Mouse (Mus musculus): ENCODE results near the gene Hdac10.

Hdac10 gene

DNA sequence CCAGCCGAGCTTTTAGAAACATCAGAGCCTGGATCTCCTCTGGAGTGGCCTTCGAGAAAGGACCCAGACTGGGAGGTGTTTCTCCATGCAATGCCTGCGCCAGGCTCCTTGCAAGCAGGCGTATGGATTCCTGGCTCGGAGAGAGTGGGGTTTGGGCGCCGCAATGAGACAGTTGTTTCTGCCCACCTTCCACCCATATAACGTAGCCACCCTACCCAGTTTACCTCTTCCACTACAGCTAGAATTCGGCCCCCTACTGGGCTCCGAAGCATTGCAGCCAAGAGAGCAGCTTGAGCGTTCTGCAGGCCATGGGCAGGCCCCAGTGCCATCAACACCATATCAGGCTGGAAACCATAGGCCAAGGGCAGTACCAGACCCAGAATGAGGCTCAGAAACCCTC is 4.9 kb downstream of the Hdac10 start:
- DNase-seq (ENCODE audit: low spot score), result no peak

DNA sequence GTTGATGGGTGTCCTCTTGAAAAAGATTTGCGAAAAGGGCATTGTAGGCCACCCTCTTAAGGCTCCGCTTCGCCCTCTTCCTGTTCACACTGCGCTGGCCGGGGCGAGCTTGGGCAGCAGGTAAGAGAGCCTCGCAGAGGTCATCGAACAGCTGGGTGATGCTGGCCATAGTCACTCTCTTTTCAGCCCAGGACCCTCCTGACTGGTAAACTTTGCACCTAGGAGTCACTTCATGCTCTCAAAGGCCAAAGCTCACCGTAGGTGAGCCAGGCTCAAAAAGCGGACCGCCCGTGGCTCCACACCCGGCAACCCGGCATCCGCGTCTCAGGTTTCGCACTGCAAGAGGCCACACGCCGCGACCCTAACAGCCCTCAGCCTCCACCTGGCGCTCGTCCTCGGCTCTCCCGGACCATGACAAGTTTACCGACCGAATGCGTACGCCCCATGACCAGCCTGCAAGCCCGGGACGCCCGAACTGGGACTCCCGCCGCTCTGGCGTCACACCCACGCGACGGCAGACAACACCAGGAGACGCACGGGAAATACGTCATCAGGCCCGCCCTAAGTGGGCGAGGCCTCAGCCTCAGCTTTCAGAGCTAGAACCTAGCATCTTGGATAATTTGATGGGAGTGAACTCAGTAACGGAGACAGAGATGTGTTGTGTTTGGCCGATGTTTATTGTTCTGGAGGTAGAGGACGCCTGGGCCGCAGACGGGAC is 5.7 kb downstream of the Hdac10 start, which contains the start of gene Tubgcp6:
Gene Tubgcp6 (minus strand): TSS at position 464 of the 718 bp plus-strand sequence.
- peak; percentile 87 for DNase-seq (ENCODE audit: low spot score)

DNA sequence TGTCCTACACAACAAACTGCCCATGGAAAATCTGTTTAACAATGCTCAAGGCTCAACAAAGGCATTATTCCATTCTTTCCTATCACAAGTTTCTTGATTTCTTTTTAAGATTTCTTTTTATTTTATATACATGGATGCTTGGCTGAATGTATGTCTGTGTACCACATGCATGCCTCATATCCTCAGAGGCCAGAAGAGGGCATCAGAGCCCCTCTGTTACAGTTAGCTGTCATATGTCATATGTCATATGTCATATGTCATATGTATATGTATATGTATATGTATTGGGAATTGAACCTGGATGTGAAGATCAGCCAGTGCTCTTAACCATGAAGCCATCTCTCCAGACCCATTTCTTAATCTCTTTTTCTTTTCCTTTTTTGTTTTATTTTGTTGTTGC is 10.5 kb downstream of the Hdac10 start:
- DNase-seq (ENCODE audit: low spot score), result no peak

DNA sequence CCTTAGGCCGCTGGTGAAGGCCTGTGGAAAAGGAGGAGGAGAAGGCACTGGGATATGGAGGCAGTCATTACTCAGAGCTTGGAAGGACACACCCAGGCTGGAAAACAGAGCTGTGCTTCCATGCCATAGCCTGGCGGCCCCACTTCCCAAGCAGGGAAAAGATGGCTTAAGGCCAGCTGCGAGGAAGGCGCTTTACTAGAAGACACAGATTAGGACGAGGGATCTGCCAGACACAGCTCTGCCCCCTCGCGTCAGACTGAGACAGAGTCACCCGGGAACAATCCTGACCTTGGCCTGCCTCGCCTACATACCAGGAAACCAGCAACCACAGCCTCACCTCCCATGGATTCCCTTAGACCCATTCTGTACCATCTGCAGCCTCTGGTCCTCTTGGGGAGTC is 18.4 kb downstream of the Hdac10 start:
- DNase-seq (ENCODE audit: low spot score), result peak; percentile 62

DNA sequence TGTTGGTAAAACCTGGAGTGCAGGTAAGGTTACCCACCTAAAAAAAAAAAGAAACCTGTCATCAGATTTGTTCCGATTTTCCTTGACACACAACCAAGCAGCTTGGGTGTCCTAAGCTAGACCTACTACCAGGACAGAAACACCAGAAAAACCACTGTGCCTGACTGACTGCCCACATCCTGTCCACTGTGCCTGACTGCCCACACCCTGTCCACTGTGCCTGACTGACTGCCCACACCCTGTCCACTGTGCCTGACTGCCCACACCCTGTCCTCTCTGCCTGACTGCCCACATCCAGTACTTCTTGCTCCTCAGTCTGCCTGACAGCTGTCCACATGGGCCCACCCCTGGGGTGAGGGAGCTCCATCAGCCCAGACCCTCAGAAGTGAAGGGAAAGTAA is 21.5 kb downstream of the Hdac10 start:
- no peak for DNase-seq (ENCODE audit: low spot score)

DNA sequence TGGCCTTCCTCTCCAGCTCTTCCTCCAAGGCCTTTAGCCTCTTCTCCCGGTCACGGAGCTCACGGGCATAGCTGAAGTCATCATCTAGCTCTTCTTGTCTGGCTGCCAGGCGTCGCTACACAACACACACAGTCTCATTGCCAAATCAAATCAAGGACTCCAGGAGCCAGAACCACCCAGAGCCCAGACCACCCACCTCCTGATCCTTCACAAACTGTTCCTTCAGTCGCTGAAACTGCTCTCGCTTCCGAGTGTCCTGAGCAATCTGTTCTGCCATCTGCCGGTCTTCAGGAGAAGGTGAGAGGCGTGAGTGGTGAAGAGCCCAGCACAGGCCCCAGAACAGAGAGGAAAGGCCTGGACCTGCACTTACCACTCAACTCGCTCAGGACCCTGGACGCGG is 22.4 kb downstream of the Hdac10 start:
- no peak for DNase-seq (ENCODE audit: low spot score)

DNA sequence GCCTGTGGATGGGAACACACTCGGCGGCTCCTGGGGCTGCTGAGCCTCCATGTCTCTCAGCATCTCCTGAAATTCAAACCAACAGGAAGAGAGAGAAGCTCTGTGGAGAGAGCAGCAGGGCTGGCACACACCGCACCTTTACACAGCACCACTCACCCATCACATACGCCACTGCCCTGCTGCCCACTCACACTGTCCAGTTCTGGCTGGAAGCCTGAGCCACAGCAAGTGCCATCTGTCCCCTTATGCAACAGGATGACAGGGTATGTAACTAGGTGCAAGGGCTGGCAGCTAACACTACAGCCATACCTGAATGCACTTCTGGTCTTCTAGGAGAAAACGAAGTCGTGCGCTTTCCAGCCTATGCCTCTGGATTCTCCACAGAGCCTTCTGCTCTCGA is 24.1 kb downstream of the Hdac10 start:
- DNase-seq (ENCODE audit: low spot score), result no peak

DNA sequence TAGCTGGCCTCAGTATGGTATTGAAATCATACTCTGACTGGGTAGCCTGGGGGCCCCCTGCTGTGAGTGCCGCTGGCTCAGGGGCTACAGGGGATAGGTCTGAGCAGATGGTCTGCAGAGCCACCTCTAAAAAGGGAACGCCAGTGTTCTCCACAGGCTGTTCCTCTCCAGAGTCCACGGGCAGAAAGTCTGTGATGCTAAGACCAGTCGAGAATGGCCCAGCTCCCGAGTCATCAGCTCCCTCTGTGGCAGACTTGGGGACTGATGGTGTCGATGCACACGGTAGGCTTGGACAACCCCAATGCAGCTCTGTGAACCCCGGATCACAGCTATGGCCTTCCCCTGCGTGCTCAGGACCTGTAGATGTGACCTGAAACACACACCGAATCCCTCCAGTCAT is 24.6 kb downstream of the Hdac10 start:
- DNase-seq (ENCODE audit: low spot score), result no peak

DNA sequence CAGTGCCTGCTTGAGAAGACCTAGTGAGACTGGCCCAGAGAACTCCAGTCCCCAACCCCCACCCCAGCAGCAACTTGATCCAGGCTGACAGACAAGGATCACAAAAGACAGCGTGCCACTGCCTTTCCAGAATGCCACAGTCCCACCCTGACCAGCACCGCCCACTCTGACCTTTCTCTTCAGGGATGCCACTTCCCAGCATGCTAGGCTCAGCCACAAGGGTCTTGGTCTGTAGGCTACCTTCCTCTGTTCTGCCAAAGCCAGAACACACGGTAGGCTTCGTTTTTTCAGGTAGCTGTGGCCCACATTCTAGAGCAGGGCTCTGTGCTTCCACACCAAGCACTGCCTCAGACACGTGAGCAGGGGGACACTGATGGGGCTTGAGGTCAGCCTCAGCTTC is 25.9 kb downstream of the Hdac10 start:
- no peak for DNase-seq (ENCODE audit: low spot score)

DNA sequence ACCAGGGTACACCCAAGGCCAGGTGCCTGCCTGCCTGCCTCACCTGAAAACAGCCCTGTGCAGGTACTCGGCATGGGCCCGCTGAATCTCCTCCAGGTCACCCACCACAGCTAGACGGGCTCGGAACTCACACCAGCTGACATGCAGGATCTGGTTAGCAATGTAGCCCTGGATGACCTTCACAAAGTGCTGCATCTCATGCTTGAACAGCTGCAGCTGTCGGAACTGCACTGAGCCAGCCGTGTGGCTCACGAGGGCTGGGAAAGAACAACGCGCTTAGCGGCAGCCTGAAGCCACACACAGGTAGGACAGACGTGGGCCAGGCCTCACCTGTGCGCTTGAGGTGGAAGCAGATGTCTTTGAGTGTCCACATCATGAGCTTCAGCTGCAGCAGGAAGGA is 27.7 kb downstream of the Hdac10 start:
- no peak for DNase-seq (ENCODE audit: low spot score)

DNA sequence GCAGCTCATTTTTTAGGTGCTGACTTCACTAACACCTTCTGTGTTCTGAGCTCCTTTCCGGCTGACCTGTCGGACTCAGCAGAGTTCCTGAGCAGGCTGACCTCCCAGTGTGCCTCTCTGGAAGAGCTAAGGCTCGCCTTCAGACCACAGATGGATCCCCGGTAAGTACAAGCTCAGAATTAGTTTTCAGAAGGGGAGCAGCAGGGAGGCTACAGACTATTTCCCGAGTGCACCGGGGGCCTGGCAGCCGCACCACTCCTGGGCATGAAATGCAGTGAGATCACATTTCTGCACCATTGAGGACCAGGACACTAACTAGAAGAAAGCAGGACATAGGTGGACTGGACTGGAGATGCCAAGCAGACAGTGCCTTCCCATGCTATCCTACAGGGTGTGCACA is 29.9 kb downstream of the Hdac10 start:
- no peak for DNase-seq (ENCODE audit: low spot score)

DNA sequence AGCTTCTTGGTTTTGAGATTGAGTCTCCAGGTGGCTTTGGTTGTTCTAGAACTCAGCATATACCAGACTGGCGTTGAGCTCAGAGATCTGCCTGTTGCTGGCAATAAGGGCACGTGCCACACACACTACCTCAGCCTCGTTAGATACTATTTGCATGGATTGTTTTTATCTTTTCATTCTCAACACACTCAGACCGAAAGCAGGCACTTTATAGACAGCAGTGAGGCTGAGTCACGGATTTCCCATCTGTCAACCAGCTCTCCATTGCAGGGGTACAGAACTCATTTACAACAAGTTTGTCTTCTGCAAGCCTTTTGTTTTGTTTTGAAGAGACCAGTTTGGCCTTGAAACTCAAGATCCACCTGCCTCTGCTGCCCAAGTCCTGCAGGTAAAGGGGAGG is 31.1 kb downstream of the Hdac10 start:
- no peak for DNase-seq (ENCODE audit: low spot score)

DNA sequence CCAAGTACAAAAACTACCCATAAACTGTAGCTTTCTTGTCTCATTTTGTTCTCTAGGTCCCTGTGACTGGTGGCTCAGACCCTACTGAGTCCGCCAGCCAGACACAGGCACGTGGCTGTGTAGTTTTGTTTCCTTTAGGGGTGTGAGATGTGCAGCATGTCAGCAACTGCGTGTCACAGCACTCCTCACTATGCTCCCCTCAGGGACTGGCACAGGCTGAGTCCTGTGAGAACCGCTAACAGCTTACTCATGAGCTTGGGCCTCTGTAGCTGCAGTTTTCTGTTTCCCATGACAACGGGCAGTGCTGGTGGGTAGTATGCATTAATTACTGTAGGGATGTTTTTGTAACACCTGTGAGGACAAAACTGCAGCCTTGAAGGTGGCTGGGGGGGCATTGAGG is 36.3 kb downstream of the Hdac10 start:
- DNase-seq (ENCODE audit: low spot score), result no peak

DNA sequence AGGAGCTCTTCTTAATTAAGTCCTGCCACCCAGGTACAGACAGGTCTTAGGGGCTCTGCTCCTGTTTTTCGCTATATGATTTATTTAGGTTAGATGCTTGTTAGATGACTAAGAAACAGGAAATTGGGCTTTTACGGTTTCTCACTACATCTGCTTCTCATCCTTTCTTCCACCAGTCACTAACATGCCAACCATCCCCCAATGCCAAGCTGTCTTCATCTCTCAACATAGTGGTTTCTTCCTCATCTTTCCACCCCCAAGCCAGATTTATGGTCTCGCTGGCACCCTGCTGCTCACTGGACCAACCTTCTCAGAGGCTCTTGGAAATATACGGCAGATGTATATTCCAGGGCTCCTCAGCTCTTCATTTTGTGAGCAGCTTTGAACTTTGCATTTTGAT is 37.8 kb downstream of the Hdac10 start:
- DNase-seq (ENCODE audit: low spot score), result no peak

DNA sequence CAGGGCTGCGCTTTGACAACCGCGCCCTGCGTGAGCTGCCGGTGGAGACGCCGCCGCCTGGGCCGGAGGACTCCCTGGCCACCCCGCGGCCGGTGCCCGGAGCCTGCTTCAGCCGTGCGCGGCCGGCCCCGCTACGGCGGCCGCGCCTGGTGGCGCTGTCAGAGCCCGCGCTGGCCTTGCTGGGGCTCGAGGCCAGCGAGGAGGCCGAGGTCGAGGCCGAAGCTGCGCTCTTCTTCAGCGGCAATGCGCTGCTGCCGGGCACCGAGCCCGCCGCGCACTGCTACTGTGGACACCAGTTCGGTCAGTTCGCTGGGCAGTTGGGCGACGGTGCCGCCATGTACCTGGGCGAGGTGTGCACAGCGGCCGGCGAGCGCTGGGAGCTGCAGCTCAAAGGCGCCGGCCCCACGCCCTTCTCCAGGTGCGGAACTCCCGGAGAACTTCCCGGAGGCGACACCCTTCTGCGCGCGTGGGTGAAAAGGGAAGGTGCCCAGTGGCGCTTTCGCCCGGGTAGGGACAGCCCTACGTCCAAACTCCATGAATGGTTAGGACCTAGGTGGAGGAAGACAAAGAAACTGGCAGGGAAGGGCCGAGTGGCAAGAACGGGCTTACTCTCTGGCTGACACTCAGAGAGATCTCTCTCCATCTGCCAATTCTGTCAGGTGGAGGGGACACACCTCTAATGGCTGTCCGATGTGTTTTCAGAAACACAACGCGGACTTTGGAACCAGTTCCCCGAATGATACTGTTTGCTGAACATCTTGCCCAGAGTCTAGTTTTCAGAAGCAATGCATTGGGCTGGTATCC is 39.0 kb downstream of the Hdac10 start:
- DNase-seq (ENCODE audit: low spot score), result peak; percentile 33

DNA sequence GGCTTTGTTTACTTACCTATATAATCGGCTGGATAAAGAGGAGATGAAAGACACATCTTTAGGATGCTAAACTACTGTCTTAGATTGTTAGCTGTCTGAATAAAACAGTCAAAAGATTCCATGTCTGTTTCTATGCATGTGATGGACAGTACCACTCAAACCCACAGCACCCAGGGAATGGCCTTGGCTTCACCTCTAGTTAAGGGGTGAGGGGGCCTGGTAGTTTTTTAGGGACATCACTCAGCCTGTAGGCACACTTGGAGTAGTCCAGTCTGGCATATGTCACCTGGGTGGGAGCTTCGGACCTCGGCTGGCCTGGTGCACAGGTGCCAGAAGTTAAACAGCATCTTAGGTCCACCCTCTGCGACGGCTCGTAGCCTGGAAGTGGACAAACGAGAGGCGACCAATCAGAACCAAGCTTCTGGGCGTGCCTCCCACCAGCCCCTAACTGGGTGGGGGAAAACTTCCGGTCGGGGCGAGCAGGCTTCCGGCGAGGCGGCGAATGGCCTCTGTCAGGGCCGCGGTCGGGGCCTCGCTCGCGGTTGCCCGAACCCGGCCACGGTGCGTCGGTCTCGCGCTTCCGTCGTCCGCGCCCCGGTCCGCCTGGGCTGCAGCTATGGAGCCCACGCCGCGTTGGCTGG is 39.8 kb downstream of the Hdac10 start, which contains the start of gene Selenoo:
Gene Selenoo (plus strand): TSS at position 478 of the 641 bp plus-strand sequence.
- DNase-seq (ENCODE audit: low spot score), result peak; percentile 86

DNA sequence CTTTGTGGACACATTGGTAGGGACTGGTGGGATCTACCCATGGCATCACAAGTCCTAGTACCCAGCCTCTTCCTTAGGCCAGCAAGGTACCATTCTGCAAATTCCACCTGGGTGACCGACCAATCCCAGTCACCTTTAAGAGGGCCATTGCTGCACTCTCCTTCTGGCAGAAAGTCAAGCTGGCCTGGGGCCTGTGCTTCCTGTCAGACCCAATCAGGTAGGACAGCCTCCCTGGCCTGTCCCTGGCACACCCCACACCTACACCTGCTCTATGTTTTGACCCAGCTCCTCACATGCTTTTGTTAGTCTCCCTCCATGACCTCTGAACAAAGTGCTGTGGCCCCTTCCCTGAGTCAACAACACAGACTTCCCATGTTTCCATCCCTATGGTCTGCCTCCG is 43.7 kb downstream of the Hdac10 start:
- DNase-seq (ENCODE audit: low spot score), result no peak

DNA sequence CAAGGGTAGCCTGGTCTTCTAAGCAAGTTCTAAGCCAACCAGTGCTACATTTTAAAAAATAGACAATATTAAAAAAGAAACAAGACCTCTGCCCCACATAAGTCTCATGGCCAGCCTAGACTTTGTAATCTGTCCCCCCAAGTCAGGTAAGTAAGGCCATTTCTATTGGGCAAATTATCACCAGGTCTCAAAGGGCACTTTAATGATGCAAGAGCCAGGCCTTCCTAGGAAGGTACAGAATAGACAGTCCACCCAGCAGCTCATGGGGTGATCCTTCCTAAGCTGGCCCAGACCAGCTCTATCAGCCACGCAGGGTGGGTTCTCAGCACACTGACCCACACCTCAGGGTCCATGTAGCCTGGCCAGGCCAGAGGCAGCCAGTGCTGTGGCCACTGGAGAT is 44.6 kb downstream of the Hdac10 start:
- DNase-seq (ENCODE audit: low spot score), result no peak

DNA sequence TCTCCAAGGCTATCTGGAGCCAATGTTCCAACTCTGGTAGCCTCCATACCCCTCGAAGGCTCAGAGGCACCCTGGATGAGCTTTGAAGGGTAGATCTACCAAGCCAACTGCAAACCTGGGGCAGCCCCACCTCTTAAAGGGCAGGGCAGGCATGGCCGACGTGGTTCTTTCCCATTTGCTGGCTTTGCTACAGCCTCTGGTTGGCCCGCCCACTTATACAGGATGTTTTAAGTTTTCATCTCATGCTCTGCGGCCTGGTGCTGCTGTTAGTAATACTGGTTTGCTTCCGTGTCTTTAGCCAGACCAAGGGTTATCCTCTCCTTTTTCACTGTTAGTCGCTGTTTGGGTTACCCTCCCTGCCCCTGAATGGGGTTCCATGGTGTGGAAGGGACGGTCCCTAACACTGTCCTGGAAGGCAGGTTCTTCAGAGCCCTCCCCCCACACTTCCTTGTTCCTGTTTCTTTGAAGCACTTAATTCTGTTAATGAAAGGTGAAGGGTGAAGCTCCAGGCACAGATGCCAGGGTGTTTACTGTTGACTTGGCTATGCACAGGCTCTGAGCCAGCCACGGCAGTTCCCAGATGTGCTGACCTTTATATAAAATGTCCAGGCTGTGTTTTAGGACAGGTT is 50.2 kb downstream of the Hdac10 start:
- DNase-seq (ENCODE audit: low spot score), result no peak

DNA sequence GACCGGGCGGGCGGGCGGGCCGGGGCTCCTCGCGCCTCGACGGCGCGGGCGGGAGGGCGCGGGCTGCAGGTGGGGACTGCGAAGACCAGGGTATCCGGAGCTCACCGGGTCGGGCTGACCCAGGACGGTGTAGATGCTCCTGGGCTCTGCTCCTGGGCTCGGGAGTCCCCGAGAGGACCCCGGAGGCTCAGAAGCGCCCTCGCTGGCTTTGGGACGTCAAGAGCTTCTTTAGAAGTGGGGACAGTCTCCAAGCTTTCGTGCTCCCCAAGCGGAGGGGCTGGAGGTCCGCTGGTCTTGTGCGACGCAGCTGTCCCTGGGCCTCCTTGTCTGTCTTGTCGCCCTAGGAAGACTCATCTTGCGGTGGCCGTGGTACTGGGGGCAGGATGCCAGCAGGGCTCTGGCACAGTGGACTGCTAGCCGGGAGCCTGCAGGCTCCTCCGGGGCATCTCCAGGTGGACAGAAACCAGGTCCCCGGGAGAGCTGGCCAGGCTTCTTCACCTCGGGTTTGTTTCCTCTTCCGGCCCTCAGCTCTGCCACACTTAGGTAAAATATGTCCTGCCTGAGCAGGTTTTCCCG is 52.3 kb downstream of the Hdac10 start:
- DNase-seq (ENCODE audit: low spot score), result no peak

DNA sequence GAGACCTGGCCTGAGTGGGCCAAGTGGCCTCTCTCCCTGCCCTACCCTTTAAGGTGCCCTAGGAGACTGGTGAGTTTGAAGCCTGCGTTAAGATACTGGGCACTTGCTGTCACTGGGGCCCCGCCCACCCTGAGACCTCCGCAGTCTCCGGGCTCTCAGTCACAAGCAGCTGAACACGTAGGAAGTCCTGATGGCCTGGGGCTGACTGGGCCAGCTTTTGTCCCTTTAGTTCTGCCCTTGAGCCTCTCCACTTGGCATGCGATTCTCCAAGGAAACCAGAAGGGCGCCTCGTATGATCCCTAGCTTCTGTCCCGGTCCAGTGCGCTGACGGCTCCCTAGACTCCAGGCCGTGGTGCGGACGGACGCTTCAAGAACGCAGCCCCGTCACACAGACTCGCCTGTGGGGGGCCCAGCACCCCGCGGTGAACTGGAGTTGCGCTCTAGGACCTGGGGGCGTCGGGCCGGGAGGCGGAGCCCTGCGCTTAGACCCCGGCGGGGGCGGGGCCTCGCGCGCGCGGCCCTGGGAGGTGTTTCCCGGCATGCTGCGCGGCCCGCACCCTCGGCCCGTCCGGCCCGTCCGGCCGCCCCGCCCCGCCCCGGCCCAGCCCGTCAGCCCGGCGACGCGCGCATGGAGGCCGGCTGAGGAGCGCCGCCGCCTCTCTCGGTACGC is 52.9 kb downstream of the Hdac10 start:
- DNase-seq (ENCODE audit: low spot score), result peak; percentile 80

All from ovary, adult 18-20 months (tissue).